Mouse (Mus musculus) megakaryocyte progenitor cell, adult 5-6 weeks (primary cell): ENCODE results near the gene Rab3b. TPM values are rescaled to one million over a fixed set of nuclear protein-coding genes. Genes with fewer than 3 reads are reported as not detected.
A peak's percentile ranks its signal among the peaks of the same experiment; 100 is the strongest.

Experiments used
- ATAC-seq: replicated peaks from 2 replicates; pipeline ENCODE4 v1.8.0; 2016; ENCODE audit warnings: mild to moderate bottlenecking, moderate TSS enrichment, inconsistent platforms; ENCODE audit not compliant: poor library complexity
- total RNA-seq, 2 experiments: library from RNA; stranded (forward) in 1 of 2; stranded (reverse) in 1 of 2; fragments of 157-497, 149-512 nt in 1 of 2; fragments of 200-1000 nt in 1 of 2; gene quantifications; 2 replicates each; pipeline versions ENCODE4 v1.2.3 to v1.2.4; 2015 to 2017

Rab3b gene
- 0.30 TPM in 1 of 2 replicates, not detected in the other for total RNA-seq (2015)
- total RNA-seq (2017): not detected in 2 replicates

- peak; percentile 97 for ATAC-seq
Observed at GRCm38 (mm10) chr4:108878963-108879822, at the start of gene Rab3b. Gene Rab3b (plus strand): TSS chr4:108879063.

- ATAC-seq: no peak
Observed at GRCm38 (mm10) chr4:108830698-108831097, 48.2 kb upstream of the Rab3b start.

GRCm38 (mm10) chr4:108832916-108833827 is 45.7 kb upstream of the Rab3b start, which contains the start of gene Btf3l4:
Gene Btf3l4 (minus strand): TSS chr4:108833614.
- peak; percentile 88 for ATAC-seq

- ATAC-seq: peak; percentile 54
Observed at GRCm38 (mm10) chr4:108833828-108834114, 45.1 kb upstream of the Rab3b start.

GRCm38 (mm10) chr4:108834115-108834970 is 44.5 kb upstream of the Rab3b start, which contains the start of gene Txndc12:
Gene Txndc12 (plus strand): TSS chr4:108834601.
- ATAC-seq: peak; percentile 52

- ATAC-seq: no peak
Observed at GRCm38 (mm10) chr4:108834971-108835311, 43.9 kb upstream of the Rab3b start.

GRCm38 (mm10) chr4:108835496-108835895 is 43.4 kb upstream of the Rab3b start:
- ATAC-seq: no peak

GRCm38 (mm10) chr4:108838031-108838430 is 40.8 kb upstream of the Rab3b start:
- ATAC-seq: no peak

- ATAC-seq: no peak
Observed at GRCm38 (mm10) chr4:108841920-108842578, 36.8 kb upstream of the Rab3b start.

- no peak for ATAC-seq
Observed at GRCm38 (mm10) chr4:108843336-108843735, 35.5 kb upstream of the Rab3b start.

- no peak for ATAC-seq
Observed at GRCm38 (mm10) chr4:108845824-108846569, 32.9 kb upstream of the Rab3b start.

- ATAC-seq: peak; percentile 92
Observed at GRCm38 (mm10) chr4:108847715-108848504, 31.0 kb upstream of the Rab3b start, which contains the start of gene Kti12. Gene Kti12 (plus strand): TSS chr4:108847785.

GRCm38 (mm10) chr4:108848505-108848848 is 30.4 kb upstream of the Rab3b start, which contains the start of gene A730015C16Rik:
Gene A730015C16Rik (minus strand): TSS chr4:108848619.
- ATAC-seq: peak; percentile 26

- peak; percentile 84 for ATAC-seq
Observed at GRCm38 (mm10) chr4:108866806-108867205, 12.1 kb upstream of the Rab3b start.

- peak; percentile 93 for ATAC-seq
Observed at GRCm38 (mm10) chr4:108869730-108870374, 9.0 kb upstream of the Rab3b start.

GRCm38 (mm10) chr4:108873746-108874145 is 5.1 kb upstream of the Rab3b start:
- ATAC-seq: no peak

- no peak for ATAC-seq
Observed at GRCm38 (mm10) chr4:108877901-108878300, 962 bp upstream of the Rab3b start.

- ATAC-seq: no peak
Observed at GRCm38 (mm10) chr4:108883815-108884214, 5.0 kb downstream of the Rab3b start.
